Mouse (Mus musculus): ENCODE data around the gene Scn8a.

The Scn8a gene

DNA sequence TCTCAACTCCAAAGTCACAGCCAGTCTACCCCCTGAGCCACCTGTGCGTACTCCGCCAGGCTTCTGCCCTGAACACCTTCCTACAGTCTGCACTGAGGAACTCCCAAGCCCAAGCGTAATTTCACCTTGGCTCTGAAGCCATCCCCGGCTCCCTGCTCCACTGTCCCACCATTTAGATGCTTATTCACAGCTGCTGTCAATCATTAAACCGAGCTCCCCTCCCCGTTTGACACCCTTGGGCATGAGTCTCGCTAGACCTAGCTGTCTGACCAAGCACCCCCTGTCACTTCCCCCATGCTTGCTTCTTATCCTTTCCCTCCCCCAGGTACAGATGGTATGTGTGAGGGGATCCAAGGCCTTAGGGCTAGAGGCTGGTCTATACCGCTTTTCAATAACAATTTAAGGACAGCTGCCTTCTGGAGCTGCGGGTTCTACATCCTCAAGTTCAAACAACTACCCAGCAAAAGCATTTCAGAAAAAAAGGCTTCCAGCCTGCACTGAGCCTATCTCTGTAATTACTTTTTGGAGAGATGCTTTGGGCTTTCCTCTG, 200.1 kb downstream of the Scn8a start:
- DNase-seq (ENCODE audit: low spot score in 2 of 2): no peak

GRCm38 (mm10) chr15:101070762-101071161, 201.1 kb downstream of the Scn8a start:
- no peak for DNase-seq (ENCODE audit: low spot score in 2 of 2)

DNA sequence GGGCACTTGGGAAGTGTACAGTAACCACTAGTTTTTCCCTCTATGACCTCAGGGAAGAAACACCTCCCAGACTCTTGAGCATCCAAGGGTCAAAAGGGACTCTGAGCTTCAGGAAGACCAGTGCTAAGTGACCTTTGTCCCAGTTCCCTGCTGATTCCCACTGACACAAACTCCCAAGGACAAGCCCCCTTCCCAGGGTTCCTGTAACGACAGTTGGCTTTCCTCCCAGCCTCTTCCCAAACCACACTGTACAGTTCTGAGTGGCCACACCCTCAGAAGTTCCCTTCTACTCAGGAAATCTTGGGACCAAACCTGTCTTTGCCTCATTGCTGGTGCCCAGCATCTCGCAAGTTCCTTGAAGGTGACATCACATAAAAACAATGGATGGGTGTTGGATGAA, 203.1 kb downstream of the Scn8a start:
- DNase-seq (ENCODE audit: low spot score in 2 of 2): no peak

GRCm38 (mm10) chr15:101074067-101074466, 204.4 kb downstream of the Scn8a start:
- DNase-seq (ENCODE audit: low spot score in 2 of 2): no peak

DNA sequence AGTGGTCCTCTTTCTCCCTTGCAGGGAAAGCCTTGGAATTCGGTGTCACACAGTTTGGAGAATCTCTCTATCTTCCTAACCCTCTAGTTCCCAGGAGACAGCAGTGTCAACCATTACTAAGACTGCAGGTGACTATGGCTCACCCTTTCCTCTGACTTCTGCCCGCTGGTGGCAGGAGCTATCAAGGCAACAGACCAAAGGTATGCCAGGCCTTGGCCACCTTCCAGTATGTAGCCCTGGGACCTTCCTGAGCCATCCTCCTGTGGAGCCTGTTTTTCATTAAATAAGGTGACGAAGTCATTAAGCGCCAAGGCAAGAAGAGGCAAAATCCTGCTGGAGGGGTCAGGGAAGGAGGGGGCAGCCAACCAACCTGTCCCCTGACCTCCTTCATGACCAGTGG, 205.5 kb downstream of the Scn8a start:
- no peak for DNase-seq (ENCODE audit: low spot score in 2 of 2)

GRCm38 (mm10) chr15:101075656-101076055, 206.0 kb downstream of the Scn8a start:
- no peak for DNase-seq (ENCODE audit: low spot score in 2 of 2)

DNA sequence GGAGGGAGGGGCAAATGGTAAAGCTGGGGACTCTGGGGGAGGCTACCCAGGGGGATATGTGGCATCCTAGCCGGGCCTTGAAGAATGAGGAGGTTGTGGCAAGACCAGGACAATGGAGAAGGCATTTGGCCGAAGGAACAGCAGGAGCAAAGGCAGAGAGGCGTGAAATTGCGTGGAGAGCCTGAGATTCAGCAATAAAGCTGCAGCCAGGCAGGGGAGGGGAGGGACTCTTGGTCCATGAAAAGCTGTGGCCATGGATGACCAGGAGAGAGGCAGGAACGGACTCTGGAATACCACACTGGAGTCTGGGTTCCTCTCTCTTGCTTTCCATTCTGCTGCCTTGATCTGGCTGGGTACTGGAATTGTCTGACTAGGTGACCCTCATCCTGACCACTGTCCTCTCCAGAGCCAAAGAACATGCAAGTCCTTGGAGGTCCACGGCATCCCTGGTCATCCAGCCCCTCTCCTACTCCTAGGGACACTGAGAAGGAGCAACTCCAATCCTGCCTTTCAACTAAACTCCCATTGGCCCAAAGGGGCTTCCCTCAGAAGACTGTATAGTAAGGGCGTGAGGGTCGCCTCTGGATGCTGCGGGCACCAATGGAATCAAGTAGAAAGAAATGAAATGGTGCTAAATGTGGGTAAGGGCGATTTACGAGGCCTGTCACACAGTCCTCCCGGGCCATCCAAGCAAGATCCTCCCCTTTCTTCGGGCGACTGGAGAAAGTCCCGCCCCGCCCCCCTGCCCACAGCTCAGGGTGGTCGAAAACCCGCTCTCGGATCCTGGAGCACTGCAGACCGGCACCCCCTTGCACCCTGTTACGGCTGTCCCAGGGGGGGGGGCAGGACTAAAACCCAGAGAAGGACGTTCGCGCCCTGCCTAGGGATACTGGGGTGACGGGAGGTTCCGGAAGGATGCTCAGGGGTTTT, 206.7 kb downstream of the Scn8a start:
- DNase-seq (ENCODE audit: low spot score in 2 of 2): no peak

DNA sequence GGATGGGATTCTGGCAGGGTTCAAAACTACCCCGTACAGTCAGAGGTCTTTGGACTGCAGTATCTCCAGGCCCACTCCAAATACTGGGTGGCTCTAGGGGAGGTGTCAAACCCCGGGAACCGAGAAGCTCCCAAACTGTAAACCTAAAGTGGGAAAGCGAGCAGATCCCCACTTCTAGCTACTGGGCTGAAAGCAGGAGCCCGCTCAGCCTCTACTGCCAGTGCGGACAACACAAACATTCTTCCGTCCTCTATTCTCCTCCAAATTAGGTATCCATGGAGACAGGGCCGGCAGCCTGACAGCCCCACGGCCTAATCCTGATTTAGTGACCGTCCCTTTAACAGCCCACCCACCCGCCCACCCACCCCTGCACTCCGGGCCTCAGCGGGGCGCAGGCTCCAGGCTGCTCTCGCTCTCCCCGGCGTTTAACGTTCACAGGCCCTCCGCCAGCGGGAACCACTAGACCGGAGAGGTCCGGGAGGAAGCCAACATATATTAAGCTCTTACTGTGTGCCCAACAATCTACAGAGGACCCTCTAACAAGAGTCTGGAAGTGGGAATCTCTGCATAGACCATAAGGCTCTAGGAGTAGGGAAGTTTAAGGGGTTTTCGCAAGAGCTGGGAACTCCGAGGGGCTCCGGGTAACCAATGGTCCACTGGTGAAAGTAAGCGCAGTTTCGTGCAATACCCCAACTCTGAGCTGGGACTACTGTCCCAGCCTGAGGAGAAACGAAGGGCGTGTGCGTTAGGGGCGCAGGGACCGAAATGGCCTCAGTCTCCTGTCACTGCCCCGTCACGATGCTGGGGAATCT, 207.5 kb downstream of the Scn8a start:
- DNase-seq (ENCODE audit: low spot score in 2 of 2): no peak

DNA sequence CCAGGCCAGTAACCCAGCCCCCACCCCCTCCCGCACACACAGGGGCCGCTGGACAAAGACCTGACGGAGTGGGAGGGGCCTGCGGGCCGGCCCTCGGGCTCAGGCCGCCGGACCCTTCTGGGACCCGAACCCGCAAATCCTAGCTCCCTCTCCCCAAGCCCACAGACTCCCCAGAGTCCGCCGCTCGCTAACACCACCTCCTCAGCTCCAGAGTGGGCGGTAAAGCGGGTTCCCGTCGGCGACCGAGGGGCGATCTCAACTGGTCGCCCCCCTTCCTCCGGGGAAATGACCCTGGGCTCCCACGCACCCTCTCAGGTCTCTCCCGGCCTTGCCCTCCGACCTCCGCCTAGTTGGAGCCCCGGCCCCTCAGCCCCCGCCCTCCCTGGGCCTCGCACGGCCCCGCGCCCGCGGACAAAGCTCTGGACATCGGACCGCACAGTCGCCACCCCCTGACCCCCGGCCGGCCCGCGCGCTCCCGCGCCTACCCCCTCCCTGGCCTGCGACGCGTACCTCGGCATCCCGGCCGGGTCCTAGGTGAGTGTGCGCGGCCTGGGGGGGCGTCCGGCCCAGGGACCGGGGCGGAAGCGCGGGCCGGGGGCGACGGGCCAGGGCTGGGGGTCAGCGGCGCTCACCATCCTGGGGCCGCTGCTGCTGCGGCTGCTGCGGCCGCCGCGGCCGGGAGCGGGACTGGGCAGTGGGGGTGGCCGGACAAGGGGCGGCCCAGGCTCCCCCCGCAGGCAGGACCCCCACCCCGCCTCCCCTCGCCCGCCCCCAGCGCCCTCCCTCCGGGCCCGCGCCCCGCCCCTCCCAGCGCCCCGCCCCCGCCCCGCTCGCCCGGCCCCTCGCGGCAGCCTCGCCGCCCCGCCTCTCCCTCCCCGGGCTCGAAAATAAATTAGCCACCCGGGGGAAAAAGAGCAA, 208.4 kb downstream of the Scn8a start, which contains the start of gene Fignl2:
Fignl2 (minus strand) TSS at position 755 of the 918 bp plus-strand sequence.
- no peak for DNase-seq (ENCODE audit: low spot score in 2 of 2)

DNA sequence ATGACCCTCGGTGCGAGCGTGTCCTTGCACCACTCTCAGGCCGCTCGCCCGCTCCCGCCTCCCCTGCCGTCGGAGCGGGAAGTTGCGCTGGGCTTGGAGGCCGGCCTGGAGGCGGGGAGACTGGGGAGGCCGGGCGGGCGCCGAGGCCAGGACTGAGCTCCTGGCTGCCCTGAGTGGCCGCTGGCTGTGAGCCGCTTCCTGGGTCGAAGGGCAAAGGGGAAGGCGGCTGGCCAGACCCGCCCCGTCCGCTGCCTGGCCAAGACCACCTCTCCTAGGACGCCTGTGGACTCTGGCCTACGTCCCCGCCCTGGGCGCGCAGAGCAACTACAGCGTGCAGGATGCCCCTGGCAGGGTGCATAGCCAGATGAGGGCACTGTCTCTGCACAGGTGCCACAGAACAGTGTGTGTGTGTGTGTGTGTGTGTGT, 209.1 kb downstream of the Scn8a start:
- peak in 1 of 2 experiments; percentile 17 for DNase-seq (ENCODE audit: low spot score in 2 of 2)

DNA sequence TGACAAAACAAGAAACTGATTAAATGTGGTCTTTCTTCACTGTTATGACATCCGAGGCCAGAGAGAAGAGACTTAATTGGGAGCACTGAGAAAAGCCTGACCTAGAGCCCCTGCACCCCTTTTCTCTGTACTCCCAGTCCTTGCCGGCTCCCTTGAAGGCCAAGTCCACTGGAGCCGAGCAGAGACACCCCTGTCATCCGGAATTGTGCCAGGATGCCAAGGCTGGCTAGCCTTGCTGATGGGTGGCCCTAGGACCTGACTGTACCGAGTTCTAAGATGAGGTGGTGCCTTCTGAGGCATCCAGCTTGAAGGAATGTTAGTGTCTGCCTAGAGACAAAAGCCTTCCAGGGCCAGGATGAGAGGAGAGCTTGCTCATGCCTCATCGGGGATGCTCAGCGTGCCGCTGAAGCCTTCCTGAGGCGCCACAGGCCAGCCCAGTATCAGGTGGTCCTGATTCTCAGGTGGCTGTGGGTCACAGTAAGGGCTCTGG, 210.4 kb downstream of the Scn8a start:
- no peak for DNase-seq (ENCODE audit: low spot score in 2 of 2)

GRCm38 (mm10) chr15:101081035-101081548, 211.4 kb downstream of the Scn8a start:
- no peak for DNase-seq (ENCODE audit: low spot score in 2 of 2)

DNA sequence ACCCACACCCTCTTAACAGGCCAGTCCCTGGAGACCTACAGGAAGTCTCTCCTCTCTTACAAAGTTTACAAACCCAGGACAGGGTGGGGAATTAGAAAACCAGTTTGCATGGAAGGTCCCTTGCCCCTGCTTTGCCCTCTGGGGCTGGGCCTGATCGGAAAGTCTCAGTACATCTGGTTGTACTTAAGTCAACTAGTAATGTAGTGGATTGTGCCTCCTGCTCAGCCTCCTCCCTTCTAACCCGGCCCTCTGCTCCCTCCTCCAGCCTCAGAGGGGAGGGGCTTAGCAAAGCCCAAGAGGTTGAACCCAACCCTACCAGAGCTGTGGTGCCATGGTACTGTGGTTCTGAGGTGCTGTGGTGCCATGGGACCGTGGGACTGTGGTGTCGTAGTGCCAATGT, 212.6 kb downstream of the Scn8a start:
- DNase-seq (ENCODE audit: low spot score in 2 of 2): no peak

DNA sequence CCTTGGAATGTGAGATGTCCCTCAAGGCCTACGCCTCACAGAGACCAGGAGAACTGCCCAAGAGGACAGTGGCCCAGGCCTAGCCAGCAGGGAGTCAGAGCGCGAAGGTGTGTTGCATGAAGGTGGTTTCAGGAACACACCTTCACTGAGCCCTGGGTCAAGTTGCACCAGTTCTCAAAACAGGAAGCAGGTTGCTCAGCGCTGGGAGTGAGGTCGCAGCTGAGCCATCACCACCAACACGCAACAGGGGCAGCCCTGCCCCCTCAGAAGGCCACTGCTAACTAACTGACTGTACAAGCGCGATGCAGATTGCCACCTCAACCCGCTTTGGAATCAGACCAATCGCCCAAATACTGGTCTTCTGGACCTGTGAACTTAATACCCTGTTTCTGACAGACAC, 214.8 kb downstream of the Scn8a start:
- DNase-seq (ENCODE audit: low spot score in 2 of 2): no peak

- DNase-seq (ENCODE audit: low spot score in 2 of 2): no peak
These were observed 216.8 kb downstream of the Scn8a start for GRCm38 (mm10) chr15:101086451-101086850.

DNA sequence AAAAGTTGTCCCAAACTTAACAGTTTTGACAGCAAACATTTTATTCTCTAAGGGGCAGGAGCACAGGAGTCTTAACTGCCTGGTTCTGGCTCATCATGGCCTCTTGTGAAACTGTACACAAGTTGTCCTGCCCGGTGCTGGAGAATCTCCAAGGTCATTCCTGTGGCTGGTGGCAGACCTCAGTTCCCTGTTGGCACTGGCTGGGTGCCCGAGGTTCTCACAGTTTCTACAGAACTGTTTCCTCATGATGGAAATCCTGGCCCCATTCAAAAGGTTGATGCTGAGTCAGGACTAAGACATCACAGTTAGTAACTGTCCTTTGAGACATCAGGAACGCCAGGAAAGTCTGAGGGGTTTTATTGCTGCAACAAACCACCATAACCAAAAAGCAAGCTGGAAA, 217.3 kb downstream of the Scn8a start:
- DNase-seq (ENCODE audit: low spot score in 2 of 2): no peak

DNA sequence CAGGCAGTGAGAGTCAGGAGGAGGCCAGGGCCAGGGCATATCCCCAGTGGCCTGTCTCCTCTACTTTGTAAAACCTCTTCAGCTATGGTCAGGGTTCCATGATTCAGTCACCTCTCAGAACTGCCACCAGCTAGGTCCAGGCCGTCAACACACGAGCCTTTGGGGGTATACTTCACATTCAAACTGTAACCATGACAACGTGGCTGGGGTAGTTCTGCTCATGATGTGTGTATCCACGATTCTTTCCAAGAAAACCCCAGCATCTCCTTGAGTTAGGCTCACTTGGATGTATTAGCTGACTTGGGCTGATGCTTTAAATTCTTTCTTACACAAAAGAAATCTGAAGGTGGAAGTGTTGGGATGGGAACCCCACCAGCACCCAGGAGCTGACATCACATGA, 218.6 kb downstream of the Scn8a start:
- DNase-seq (ENCODE audit: low spot score in 2 of 2): no peak

- no peak for DNase-seq (ENCODE audit: low spot score in 2 of 2)
These were observed 221.9 kb downstream of the Scn8a start for GRCm38 (mm10) chr15:101091551-101091950.

DNA sequence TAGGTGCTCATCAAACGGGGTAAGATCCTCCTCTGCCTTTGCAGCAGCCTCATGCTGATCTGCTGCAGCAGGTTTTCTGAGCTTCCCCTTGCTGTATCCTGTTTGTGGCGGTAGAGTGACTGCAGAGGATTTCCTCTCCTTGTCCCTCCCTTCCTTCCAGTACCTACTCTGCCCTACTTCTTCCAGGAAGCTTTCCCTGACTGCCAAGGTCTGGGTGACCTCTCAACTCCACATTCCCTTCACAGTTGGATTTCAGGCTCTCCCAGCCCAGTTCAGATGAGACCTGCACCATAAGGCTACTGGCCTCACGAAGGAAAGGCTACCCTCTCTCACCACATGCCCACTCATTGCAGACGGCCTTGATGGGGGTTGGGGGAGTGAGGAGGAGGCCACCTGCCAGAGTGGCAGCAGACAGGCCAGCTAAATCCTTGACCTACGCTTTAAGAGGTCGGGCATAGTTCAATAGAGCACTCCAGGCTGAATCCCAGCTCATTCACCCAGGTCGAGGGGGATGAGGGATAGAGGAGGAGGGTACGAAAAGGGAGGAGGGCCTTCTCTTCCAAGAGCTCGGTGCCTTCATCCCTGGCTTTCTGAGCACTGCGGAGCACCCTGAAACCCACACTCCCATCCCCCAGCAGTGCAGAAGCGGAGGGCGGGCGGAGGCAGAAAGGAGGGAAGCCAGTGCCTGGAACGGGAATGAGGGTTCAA, 222.6 kb downstream of the Scn8a start:
- DNase-seq (ENCODE audit: low spot score in 2 of 2): no peak
